Mouse (Mus musculus): ENCODE measurements at regions not wholly inside any gene's neighbourhood (a gene's known extent, or its start where the extent isn't known, plus 50 kb on each side); places are given as distances from the start of the nearest gene placed in this dataset.

- TF ChIP-seq POLR2A (IDR thresholded peaks at IDR 0.05; ENCODE audit: low read depth, low read length) (no peak), CTCF (IDR thresholded peaks at IDR 0.05; ENCODE audit: extremely low read depth, insufficient read depth, insufficient read length, insufficient replicate concordance) (no peak)
Observed at GRCm38 (mm10) chr4:34449582-34449981, 101.2 kb upstream of the Akirin2 start.

All from spleen, adult 2 months (tissue).